Mouse (Mus musculus) gastrocnemius, postnatal 14 days (tissue): Measurements from ENCODE around the gene Caprin1. TPM values are rescaled to one million over a fixed set of nuclear protein-coding genes. Genes with fewer than 3 reads are reported as not detected.
A peak's percentile ranks its signal among the peaks of the same experiment; 100 is the strongest.

Experiments
- DNase-seq: peaks from one replicate; pipeline ENCODE4 v3.0.0; 2021; ENCODE audit warnings: mixed read lengths
- intact Hi-C: fragments of 180-260 bp; cut with DNase I; formaldehyde crosslinking; loops from one replicate; pipeline ENCODE4 v1.15.1; 2025; ENCODE audit warnings: low total_unique reads
- microRNA-seq, 2 experiments: library from miRNA; unstranded; fragments of <30 nt; microRNA quantifications; one replicate each; pipeline ENCODE4 v1.2.0; 2021
- total RNA-seq, 2 experiments: library from RNA; stranded (reverse); gene quantifications; 2 replicates each; pipeline ENCODE4 v1.2.3; 2021

Caprin1 gene
- total RNA-seq, 2 experiments from 2014 or later = 155 to 162 TPM

DNA sequence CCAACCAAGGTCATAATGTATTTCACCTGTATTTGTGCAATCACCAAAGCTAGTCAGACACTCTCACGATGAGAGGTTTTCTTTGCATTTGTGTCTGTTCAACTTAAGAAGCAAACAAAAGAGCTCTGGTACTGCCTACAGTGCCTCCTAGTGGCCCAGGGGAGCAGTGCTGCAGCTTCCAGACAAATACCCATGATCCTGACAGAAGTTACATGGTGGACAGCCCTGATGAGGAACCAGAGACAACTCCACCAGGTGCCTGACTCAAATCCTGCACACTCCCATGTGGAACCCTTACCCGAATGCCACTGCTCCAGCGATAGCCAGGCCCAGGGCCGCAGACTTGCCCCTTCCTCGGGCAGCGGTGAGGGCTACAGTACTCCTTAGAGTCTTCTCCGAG, 53.5 kb downstream of the Caprin1 start:
- DNase-seq = peak; percentile 42
- intact Hi-C loops = no loop called here

DNA sequence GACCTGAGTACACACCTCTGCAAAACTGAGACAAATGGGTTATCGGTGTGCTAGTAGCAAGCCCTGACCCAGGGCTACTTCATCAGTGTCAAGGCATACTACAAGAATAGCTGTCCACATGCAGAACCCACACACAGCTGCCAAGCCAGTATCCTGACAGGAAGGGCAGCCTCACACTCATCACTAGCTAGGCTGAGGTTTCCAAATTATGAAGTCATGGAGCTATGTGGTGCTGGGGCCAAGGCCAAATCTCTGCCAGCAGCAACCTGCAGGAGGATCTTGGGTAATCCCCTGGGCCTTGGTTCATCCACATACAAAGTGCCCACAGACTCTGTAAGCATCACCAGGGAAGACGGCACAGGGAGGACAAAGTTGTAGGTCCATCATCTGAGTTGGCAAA, 53.9 kb downstream of the Caprin1 start:
- intact Hi-C loops = no loop called here
- peak; percentile 9 for DNase-seq

DNA sequence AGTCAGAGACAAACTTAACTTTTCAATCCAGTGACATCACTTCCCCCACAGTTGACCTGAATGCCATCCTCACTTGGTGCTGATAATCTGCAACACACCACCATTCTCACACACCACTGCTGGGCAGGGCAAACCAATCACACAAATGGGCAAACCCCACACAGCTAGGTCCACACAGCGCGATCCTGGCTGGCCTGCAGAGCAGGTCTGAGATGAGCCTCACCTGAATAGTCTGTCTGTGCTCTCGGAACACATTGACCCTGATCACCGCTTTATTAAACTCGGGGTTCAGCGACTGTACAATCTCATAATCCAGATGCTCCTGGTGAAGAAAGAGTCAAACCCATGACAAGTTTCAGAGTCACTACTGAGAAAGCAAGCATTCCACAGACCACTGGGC, 54.6 kb downstream of the Caprin1 start:
- intact Hi-C loops = no loop called here
- no peak for DNase-seq

DNA sequence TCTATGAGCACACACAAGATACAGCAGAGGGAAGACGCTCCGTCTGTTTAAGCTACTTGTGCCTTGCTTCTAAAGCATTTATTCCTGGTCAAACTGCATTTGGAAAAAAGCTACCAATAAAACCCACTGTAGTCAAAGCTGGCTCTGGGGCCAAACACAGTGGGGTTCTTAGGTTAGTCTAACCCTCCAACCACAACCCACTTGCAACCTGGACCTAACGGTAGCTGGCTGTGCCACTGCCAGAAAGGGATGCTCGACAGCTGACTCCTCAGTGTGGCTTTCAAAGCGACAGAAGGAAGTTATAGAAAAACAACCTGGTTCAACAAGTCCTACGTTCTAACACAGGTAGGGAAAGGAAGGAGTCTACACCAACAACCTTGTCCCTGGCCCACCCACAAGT, 66.0 kb downstream of the Caprin1 start:
- no peak for DNase-seq
- intact Hi-C loops = no loop called here

DNA sequence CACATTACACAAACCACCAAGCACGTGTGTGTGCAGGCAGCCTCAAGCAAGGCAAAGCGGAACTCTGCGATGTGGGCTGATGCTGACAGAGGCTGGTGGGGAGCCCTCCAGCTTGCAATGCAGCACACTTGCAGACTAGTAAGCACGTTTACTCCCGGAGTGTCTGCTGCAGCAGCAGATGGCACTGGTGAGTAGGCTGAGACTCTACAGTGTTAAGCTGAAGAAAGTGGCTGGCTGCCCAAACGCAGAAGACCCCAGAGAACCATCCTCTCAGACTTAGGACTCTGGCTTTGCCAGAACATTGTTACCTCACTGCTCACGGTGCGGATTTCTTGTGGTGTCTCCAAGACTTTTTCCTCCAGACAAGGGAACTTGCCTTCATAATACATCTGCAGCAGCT, 66.5 kb downstream of the Caprin1 start:
- no peak for DNase-seq
- intact Hi-C loops = no loop called here

DNA sequence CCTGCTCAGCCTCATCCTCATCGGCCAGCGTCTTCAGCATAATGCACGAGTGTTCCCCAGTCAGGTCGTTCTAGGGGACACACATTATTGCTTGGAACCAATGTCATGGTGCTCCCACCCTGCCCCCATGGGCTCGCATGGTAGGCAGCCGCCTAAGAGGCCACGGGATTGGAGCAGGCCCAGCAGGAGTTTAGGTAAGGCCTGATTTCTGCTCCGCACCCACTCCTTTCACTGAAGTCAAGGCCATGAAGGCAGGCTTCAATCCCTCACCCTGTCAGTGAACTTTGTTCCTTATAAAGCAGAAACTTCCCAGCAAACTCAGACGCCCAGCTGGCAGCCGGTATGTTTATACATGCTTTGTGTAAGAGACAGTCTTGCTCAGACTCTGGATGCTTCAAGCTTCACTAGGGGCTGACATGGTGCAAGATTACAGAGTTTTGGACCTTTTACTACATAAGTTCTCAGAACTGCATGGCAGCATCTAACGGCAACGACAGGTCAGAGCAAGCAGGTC, 69.4 kb downstream of the Caprin1 start:
- no peak for DNase-seq
- intact Hi-C loops = no loop called here

DNA sequence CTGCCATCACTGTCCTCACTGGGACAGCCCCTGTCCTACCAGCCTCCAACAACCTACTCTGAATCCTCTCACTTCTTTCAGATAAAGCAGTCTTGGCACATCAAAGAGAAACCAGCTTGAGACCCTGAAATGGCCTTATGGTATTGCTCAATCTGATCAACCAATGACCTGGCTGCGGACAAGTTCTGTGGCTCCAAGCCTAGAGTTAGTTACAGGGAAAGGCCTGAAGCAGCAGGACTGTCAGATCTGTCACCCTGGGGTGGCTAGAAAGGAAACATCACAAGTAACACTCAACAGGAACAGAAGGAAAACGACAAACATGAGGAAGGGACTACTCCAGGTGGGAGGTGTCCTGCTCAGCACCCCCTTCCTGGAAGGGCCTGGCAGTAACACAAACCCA, 72.9 kb downstream of the Caprin1 start:
- DNase-seq = no peak
- intact Hi-C loops = no loop called here

DNA sequence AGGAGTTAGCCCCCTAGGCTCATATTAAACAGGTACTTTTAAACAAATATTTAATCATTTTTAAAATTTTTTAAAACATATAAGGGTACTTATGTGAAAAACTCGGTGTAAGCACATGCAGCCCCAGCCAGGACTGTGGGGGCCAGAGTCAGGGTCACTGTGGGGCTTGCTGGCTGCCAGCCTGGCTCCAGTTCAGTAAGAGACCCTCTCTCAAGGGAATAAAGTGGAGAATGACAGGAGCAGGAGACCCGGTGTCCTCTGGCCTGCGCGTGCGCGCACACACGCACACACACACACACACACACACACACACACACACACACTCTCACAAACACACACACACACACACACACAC, 78.2 kb downstream of the Caprin1 start:
- intact Hi-C loops = loop anchor here (5.0 to 10.0 kb wide), 2 partner anchors 162 to 254 kb away; no protein-coding TSS in a partner anchor
- DNase-seq = no peak

DNA sequence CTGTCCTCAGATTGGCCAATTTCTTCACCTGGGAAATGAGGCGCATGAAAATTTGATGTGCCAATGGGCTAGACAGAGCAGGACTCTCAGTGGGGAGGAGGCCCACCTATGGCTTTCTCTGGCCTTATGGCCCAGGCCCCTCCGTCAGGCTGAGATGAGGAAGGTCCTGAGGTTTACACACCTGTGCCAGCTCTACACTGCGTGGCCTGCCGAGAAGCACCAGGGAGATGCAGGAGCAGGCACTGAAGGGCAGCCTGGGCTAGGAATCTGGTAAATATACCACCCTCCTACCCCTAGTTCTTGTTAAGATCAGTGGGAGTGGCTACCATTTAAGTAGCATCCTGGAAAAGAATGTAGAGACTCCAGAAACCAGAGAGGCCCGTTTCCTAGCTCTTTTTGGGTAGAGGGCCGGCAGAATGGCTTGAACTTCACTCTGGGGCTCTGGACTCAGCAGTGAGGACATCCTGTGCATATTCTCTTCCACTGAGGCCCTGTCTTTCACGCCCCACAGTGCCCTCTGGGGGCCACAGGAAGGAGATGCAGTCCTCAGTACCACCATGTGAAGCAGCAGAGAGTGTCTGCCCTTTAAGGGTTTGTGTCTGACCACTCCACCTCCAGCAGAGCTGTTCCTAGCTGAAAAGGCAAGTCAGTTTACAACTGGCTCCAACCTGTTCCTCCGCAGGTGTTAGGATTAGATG, 78.7 kb downstream of the Caprin1 start:
- DNase-seq = peak; percentile 67
- intact Hi-C loops = loop anchor here (5.0 to 10.0 kb wide), 2 partner anchors 161 to 254 kb away; no protein-coding TSS in a partner anchor

DNA sequence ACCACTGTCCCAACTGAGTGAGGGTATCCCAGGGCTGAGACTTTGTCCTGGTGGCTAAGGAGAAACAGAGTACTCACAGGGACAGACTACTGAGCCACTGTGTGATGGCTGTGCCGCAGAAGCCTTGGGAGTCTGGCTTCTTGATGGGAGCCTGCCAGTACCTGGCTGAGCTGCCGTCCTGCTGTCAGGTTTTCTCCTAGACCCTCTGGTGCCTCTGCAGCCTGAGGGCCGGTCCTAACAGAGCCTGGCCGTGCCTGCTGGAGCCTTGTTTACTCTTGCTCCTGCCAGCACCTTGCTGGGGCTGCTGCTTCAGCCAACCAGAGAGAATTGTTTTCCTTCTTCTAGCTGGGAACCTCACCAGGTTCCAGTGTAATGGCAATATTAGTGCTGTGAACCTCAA, 83.0 kb downstream of the Caprin1 start:
- no peak for DNase-seq
- intact Hi-C loops = loop anchor here (10.0 kb wide), 1 partner anchor 250 kb away; no protein-coding TSS in a partner anchor

DNA sequence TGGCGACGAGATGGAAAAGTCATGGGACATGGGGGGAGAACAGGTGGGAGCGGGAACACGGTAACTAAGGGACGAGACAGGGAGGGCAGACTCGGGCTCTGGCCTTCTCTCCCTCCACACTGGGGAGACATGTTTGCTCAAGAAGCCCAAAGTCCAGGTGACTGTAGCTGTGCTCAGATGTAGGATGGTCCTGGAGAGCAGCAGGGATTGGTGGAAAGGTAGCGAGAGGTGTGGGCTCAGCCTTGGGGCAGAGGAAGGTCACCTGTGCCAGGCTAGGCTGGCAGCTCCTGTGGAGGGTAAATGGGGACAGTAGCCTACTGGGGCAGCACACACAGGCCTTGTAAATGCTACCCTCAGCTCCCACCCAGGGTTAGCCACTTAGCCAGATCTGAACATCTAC, 83.6 kb downstream of the Caprin1 start:
- no peak for DNase-seq
- intact Hi-C loops = loop anchor here (10.0 kb wide), 1 partner anchor 249 kb away; no protein-coding TSS in a partner anchor

Small RNAs within 50 kb of the gene (microRNA-seq; reads per million reads assigned to microRNA genes)
- gene Gm22757 (0 reads per million in 2 experiments), gene Gm22761 (0 reads per million in 2 experiments)

Other genes with a start within 250 kb of the Caprin1 start
- 1 to 10 TPM; 4.9 to 6.8 TPM for gene Abtb2, start 231.3 kb downstream of the Caprin1 start, total RNA-seq
- gene Nat10, start 36.4 kb downstream of the Caprin1 start, total RNA-seq = 10 to 100 TPM; 15.0 to 18.6 TPM
- gene Lmo2, start 160.3 kb upstream of the Caprin1 start, total RNA-seq = 1 to 10 TPM; 7.0 to 9.1 TPM
- gene Fbxo3, start 230.1 kb upstream of the Caprin1 start, total RNA-seq = 10 to 100 TPM; 43.0 to 47.5 TPM
- not detected for gene 4931422A03Rik, start 230.7 kb upstream of the Caprin1 start, total RNA-seq